Mouse (Mus musculus) kidney, postnatal 25 days (tissue): ENCODE measurements around the gene Usp27x.
A peak's percentile ranks its signal among the peaks of the same experiment; 100 is the strongest.

Experiments
- DNase-seq, 2 experiments: peaks; one replicate each; pipeline ENCODE4 v3.0.0; 2021; ENCODE audit warnings: mixed read lengths in 2 of 2

Gene Usp27x

DNA sequence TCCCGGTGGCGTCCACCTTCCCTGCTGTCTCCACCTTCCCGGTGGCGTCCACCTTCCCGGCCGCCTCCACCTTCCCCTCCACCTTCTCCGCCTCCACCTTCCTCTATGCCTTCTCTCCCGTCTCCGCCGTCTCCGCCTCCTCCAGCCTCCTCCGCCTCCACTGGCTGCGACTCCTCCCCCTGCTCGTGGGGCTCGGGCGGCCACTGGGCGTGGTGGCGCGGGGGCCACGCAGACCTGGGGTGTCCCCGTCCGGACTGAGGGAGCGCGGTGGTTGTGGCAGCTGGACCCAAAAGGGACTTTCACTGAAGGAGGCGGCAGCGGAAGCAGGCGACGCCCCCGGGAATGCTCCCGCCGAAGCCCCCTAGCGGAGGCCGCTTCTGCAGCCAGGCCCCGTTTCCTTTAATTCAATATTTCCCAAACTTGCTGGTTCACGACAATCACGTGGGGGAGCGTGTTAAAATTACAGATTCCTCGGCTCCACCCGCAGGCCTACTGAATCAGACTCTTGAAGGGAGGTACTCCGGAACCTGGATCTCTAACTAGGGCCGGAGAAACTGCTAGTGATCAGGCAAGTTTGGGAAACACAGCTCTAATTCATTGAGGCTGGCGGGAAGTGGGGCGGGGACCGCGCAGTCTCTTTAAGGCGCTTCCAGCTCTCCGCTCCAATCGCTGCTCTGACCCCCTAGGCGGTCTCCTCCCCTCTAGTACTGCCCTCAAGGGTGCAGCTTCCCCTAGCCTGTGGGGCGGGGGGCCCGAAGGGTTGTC is at the start of gene Usp27x:
Usp27x (minus strand) TSS at position 115 of the 765 bp plus-strand sequence.
- DNase-seq: peak; percentile 74 to 89

DNA sequence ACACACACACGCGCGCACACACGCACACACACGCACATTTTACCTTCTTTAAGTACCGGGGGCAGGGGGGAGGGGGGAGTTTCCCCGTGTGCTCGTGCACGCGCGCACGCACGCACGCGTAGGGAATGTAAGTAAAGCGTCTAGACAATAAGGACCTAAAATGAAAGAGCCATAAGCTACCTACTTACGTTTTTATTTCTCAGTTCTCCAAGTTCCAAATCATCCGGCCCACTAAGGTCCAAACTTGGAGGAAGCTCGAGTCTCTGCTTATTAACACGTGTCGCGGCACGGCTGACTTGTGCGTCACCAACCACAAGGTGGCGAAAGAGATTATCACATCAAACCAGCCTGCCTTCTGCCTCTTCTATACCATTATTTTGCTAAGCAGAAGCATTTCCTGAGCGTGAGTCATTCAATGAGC is 47.1 kb upstream of the Usp27x start:
- DNase-seq: peak; percentile 71 to 82

- DNase-seq: no peak
These were observed 46.5 kb upstream of the Usp27x start for GRCm38 (mm10) chrX:7422166-7422565.

DNA sequence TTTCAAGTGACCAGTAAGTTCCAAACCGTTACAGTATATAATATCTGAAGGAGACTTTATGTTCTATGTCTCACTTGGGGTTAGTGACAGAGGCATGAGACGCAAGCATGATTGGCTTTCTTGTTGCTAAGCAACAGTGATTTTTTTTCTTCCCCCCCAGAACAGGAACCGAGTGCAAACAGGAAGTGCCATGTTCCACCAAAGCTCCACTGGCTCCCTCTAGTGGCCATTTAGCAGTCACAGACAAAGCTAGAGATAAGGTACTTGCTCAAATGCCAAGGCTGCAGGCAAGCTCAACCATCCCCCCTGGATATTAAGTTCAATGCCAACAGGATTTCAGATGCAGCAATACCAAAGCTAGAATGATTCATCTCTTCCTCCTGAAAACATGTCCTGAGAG is 45.4 kb upstream of the Usp27x start:
- DNase-seq: peak; percentile 75 to 79

GRCm38 (mm10) chrX:7416178-7416871 is 40.7 kb upstream of the Usp27x start:
- DNase-seq: no peak

DNA sequence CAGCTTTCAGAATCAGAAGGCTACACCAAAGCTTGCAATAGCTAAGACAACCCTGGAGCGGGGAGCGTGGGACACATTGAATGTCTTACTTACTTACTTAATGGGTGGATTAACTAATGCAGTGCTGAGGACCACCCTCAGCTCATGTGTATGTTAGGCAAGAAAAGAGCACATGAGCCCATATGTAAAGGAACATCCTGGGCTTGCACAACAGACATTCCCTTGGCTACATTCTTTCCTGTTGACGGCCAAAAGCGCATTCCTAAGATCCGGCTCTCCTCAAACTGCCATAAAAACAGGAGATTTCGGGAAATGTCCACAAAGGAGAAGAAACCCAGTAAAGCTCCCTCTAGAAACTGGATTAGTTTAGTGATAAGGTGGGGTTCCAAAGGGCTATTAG is 39.7 kb upstream of the Usp27x start:
- DNase-seq: no peak

GRCm38 (mm10) chrX:7412239-7413033 is 36.8 kb upstream of the Usp27x start:
- DNase-seq: no peak

DNA sequence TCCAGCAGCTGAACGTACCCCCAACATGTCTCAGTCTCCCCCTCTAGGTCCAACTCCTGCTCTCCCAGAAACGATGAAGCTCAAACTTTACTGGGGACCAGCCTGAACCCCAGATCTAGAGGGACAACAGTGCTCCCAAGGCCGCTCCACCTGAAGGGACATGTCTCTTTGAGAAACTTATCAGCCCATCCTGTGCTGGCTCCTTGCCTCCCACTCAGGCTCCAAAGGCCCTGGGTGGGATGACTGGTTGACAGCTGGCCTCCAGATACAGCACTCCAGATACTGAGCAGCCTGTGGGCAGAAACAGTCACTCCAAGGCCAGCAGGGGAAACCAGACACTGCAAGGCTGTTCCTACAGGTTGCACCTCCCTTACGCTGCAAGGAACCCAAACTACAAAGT is 956 bp upstream of the Usp27x start:
- no peak for DNase-seq

DNA sequence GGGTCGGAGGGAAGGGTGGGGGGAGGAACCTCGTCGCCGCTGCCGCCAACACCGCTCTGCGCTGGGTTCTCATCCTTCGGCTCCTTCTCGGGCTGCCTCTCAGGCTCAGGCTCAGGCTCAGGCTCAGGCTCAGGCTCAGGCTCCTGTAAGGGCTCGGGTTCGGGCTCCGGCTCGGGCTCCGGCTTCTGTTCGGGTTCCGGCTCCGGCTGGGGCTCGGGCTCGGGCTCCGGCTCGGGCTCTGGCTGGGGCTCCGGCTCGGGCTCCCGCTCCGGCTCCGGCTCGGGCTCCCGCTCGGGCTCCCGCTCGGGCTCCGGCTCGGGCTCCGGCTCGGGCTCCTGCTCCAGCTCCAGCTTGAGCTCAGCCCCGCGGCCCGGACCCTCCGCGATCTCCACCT is 311 bp downstream of the Usp27x start:
- DNase-seq: no peak

GRCm38 (mm10) chrX:7325455-7325854 is 50.2 kb downstream of the Usp27x start:
- DNase-seq: peak in 1 of 2 experiments; percentile 2

DNA sequence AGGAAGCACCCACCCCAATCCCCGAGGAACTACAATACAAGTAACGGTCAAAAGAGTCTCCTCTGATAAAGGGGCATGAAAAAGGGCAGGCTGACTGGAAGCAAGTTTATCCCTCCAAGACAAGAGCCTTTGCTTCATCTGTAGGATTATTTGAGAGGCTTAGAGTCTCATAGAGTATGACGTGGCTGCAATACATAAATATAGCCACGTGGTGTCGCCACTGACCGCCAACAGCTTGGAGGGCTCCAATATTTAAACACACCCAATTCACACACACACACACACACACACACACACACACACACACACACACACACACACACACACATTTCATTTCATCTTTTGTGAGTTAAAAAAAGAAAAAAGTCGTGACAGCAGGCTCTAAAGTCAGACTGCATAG is 53.3 kb downstream of the Usp27x start:
- peak; percentile 64 to 70 for DNase-seq
